Mouse (Mus musculus): ENCODE data around the gene Gm21973. TPM values are rescaled to one million over a fixed set of nuclear protein-coding genes. Genes with fewer than 3 reads are reported as not detected.

Gene Gm21973
- total RNA-seq (2021) (not detected), polyA plus RNA-seq (2012; rRNA removed) (not detected in 2 replicates)
- long read RNA-seq: 0 reads

GRCm38 (mm10) chr15:10325080-10325479 lies at the start of gene Gm21973:
Gene Gm21973, plus strand, starts transcription at chr15:10325380.
- TF ChIP-seq CTCF (IDR thresholded peaks at IDR 0.05): no peak
- TF ChIP-seq POLR2A (IDR thresholded peaks at IDR 0.05; ENCODE audit: insufficient read depth, low read depth, low read length): no peak
- TF ChIP-seq EP300 (IDR thresholded peaks at IDR 0.05; ENCODE audit: insufficient read depth, low read depth, low read length): no peak
- Histone ChIP-seq H3K9ac (ENCODE audit: low read depth, low read length) (no peak within 1 kb of the TSS), H3K4me3 (no peak within 1 kb of the TSS), H3K36me3 (ENCODE audit: control insufficient read depth, insufficient read depth, low read length) (no peaks in the 10 kb centered on the region), H3K27me3 (ENCODE audit: control insufficient read depth, insufficient read depth, low read length) (no peaks in the 10 kb centered on the region), H3K27ac (no peak within 1 kb of the TSS), H3K79me2 (replicated peaks; ENCODE audit: control insufficient read depth, insufficient read depth, low read length) (no peaks in the 10 kb centered on the region), H3K4me1 (ENCODE audit: control insufficient read depth, insufficient read depth, low read length) (no peaks in the 10 kb centered on the region)
- WGBS: 90% methylated on average over 2 of the region's 2 CpGs
- no peak for DNase-seq
- intact Hi-C loops (cut with DNase I): no loop called here

GRCm38 (mm10) chr15:10276386-10276785 lies 48.8 kb upstream of the Gm21973 start:
- intact Hi-C loops (cut with DNase I): no loop called here
- no peak overlapping the region for H3K9ac ChIP-seq (ENCODE audit: low read depth, low read length)
- H3K27me3 ChIP-seq (ENCODE audit: control insufficient read depth, insufficient read depth, low read length): no peaks in the 10 kb centered on the region
- no peaks in the 10 kb centered on the region for H3K4me1 ChIP-seq (ENCODE audit: control insufficient read depth, insufficient read depth, low read length)
- DNase-seq: no peak
- H3K36me3 ChIP-seq (ENCODE audit: control insufficient read depth, insufficient read depth, low read length): no peaks in the 10 kb centered on the region
- no peak for TF ChIP-seq POLR2A (IDR thresholded peaks at IDR 0.05; ENCODE audit: insufficient read depth, low read depth, low read length)
- no peak for TF ChIP-seq CTCF (IDR thresholded peaks at IDR 0.05)
- no peak for TF ChIP-seq EP300 (IDR thresholded peaks at IDR 0.05; ENCODE audit: insufficient read depth, low read depth, low read length)
- H3K27ac ChIP-seq: no peak overlapping the region
- H3K4me3 ChIP-seq: no peak overlapping the region
- no peaks in the 10 kb centered on the region for H3K79me2 ChIP-seq (replicated peaks; ENCODE audit: control insufficient read depth, insufficient read depth, low read length)

- no peaks in the 10 kb centered on the region for H3K79me2 ChIP-seq (replicated peaks; ENCODE audit: control insufficient read depth, insufficient read depth, low read length)
- no peak overlapping the region for H3K27ac ChIP-seq
- no peak overlapping the region for H3K4me3 ChIP-seq
- DNase-seq: no peak
- H3K9ac ChIP-seq (ENCODE audit: low read depth, low read length): no peak overlapping the region
- intact Hi-C loops (cut with DNase I): no loop called here
- TF ChIP-seq CTCF (IDR thresholded peaks at IDR 0.05) (no peak), EP300 (IDR thresholded peaks at IDR 0.05; ENCODE audit: insufficient read depth, low read depth, low read length) (no peak), POLR2A (IDR thresholded peaks at IDR 0.05; ENCODE audit: insufficient read depth, low read depth, low read length) (no peak)
- H3K36me3 ChIP-seq (ENCODE audit: control insufficient read depth, insufficient read depth, low read length): no peaks in the 10 kb centered on the region
- H3K4me1 ChIP-seq (ENCODE audit: control insufficient read depth, insufficient read depth, low read length): no peaks in the 10 kb centered on the region
- WGBS: 62% methylated on average over 4 of the region's 4 CpGs
- no peaks in the 10 kb centered on the region for H3K27me3 ChIP-seq (ENCODE audit: control insufficient read depth, insufficient read depth, low read length)
Observed at GRCm38 (mm10) chr15:10277461-10277860, 47.7 kb upstream of the Gm21973 start.

GRCm38 (mm10) chr15:10281546-10281945 lies 43.6 kb upstream of the Gm21973 start:
- 84% methylated on average over 5 of the region's 5 CpGs for WGBS
- intact Hi-C loops (cut with DNase I): no loop called here
- no peak for DNase-seq
- no peaks in the 10 kb centered on the region for H3K36me3 ChIP-seq (ENCODE audit: control insufficient read depth, insufficient read depth, low read length)
- no peaks in the 10 kb centered on the region for H3K79me2 ChIP-seq (replicated peaks; ENCODE audit: control insufficient read depth, insufficient read depth, low read length)
- no peak overlapping the region for H3K4me3 ChIP-seq
- no peak overlapping the region for H3K9ac ChIP-seq (ENCODE audit: low read depth, low read length)
- TF ChIP-seq CTCF (IDR thresholded peaks at IDR 0.05): no peak
- no peak for TF ChIP-seq EP300 (IDR thresholded peaks at IDR 0.05; ENCODE audit: insufficient read depth, low read depth, low read length)
- TF ChIP-seq POLR2A (IDR thresholded peaks at IDR 0.05; ENCODE audit: insufficient read depth, low read depth, low read length): no peak
- H3K27ac ChIP-seq: no peak overlapping the region
- no peaks in the 10 kb centered on the region for H3K4me1 ChIP-seq (ENCODE audit: control insufficient read depth, insufficient read depth, low read length)
- H3K27me3 ChIP-seq (ENCODE audit: control insufficient read depth, insufficient read depth, low read length): no peaks in the 10 kb centered on the region

- H3K4me3 ChIP-seq: no peak overlapping the region
- TF ChIP-seq EP300 (IDR thresholded peaks at IDR 0.05; ENCODE audit: insufficient read depth, low read depth, low read length) (no peak), CTCF (IDR thresholded peaks at IDR 0.05) (no peak), POLR2A (IDR thresholded peaks at IDR 0.05; ENCODE audit: insufficient read depth, low read depth, low read length) (no peak)
- no peak overlapping the region for H3K9ac ChIP-seq (ENCODE audit: low read depth, low read length)
Observed at GRCm38 (mm10) chr15:10283661-10284060, 41.5 kb upstream of the Gm21973 start.

GRCm38 (mm10) chr15:10296570-10296969 lies 28.6 kb upstream of the Gm21973 start:
- no peak for TF ChIP-seq EP300 (IDR thresholded peaks at IDR 0.05; ENCODE audit: insufficient read depth, low read depth, low read length)
- TF ChIP-seq POLR2A (IDR thresholded peaks at IDR 0.05; ENCODE audit: insufficient read depth, low read depth, low read length): no peak
- no peak for TF ChIP-seq CTCF (IDR thresholded peaks at IDR 0.05)
- no peaks in the 10 kb centered on the region for H3K27me3 ChIP-seq (ENCODE audit: control insufficient read depth, insufficient read depth, low read length)
- H3K4me1 ChIP-seq (ENCODE audit: control insufficient read depth, insufficient read depth, low read length): no peaks in the 10 kb centered on the region
- no peaks in the 10 kb centered on the region for H3K79me2 ChIP-seq (replicated peaks; ENCODE audit: control insufficient read depth, insufficient read depth, low read length)
- DNase-seq: no peak
- no peak overlapping the region for H3K9ac ChIP-seq (ENCODE audit: low read depth, low read length)
- H3K36me3 ChIP-seq (ENCODE audit: control insufficient read depth, insufficient read depth, low read length): no peaks in the 10 kb centered on the region
- H3K4me3 ChIP-seq: no peak overlapping the region
- intact Hi-C loops (cut with DNase I): no loop called here
- 87% methylated on average over 1 of the region's 1 CpGs for WGBS
- H3K27ac ChIP-seq: no peak overlapping the region

More at GRCm38 (mm10) chr15:10283661-10284060, 41.5 kb upstream of the Gm21973 start:
- DNase-seq: no peak
- intact Hi-C loops (cut with DNase I): no loop called here
- Histone ChIP-seq H3K4me1 (ENCODE audit: control insufficient read depth, insufficient read depth, low read length) (no peaks in the 10 kb centered on the region), H3K27me3 (ENCODE audit: control insufficient read depth, insufficient read depth, low read length) (no peaks in the 10 kb centered on the region), H3K27ac (no peak overlapping the region), H3K36me3 (ENCODE audit: control insufficient read depth, insufficient read depth, low read length) (no peaks in the 10 kb centered on the region), H3K79me2 (replicated peaks; ENCODE audit: control insufficient read depth, insufficient read depth, low read length) (no peaks in the 10 kb centered on the region)

Data from heart, adult 2 months (tissue).